Mouse (Mus musculus): ENCODE measurements at regions not wholly inside any gene's neighbourhood (a gene's known extent, or its start where the extent isn't known, plus 50 kb on each side); places are given as distances from the start of the nearest gene placed in this dataset.

DNA sequence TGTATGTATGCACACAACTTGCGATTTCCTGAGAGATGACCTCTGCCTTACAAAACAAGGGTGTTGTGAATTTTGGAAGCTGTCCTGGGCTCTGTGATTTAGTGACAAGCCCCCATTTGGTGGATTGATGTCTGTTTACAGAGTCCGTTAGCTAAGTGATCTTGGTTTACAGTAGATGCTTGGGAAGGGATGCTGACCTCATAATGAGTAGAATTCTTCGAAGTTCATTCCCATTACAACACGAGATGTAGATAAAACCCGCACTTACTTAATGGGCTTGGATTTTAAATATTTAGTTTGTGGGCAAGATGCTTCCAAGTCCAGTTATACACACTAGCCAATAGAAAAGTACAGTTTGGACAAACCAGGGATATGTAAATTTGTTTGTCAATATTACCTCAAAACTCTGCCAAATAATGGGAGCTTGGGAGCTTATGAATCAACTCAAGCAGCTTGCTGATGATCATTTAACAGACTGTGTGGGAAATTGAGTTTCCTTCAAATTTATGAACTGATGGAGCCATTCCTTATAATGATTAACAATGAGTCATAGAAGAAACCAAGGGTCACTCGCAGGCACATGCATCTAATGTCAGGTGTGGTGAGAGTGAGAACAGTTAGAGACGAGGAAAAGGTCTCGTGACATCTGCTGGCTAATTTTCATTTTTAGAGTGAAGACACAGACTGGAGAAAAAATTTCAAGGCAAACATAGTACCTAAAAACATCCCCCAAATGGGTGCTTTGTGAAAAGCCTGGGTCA, 187.4 kb upstream of the Gm15217 start:
- no peak for DNase-seq
- intact Hi-C loops (cut with DNase I), result no loop called here

DNA sequence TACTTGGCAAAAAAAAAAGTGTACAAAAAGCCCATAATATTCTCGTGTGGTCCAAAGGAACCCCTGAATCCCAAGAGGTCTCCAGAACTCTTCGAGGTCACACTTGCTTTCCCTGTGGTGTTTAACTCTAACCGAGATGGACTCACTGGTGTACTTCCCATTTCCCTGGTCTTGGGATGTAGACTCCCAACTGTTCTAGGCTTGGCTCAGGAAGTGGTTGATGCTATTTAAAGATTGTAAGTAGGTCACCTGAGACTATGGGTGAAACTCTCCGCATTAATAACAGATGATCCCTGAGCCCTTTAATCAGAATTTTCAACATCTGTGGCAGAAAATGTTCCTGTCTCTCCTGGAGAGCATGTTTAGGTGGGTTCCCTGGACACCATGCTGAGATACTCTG, 185.6 kb upstream of the Gm15217 start:
- DNase-seq, result no peak
- intact Hi-C loops (cut with DNase I), result no loop called here

GRCm38 (mm10) chr14:46195939-46196338, 183.3 kb upstream of the Gm15217 start:
- intact Hi-C loops (cut with DNase I), result no loop called here
- DNase-seq, result peak in 1 of 2 experiments; percentile 23

DNA sequence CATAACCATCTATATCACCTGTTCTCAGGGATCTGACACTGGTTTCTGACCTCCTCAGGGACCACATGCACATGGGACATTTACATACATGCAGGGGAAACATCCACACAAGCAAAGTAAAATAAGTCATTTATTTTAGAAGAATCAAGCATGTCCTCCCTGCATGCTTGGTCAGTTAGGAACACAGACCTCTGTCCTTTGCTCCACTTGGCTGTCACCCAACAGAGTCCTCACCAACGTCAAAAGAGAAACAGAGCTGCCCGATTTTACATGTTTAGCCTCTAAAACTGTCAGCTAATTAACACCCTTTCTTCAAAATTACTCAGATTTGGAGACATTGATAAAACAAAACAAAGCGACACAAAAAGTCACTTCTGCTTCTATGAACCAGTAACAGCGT, 176.4 kb upstream of the Gm15217 start:
- intact Hi-C loops (cut with DNase I), result no loop called here
- DNase-seq, result peak; percentile 14 to 46

DNA sequence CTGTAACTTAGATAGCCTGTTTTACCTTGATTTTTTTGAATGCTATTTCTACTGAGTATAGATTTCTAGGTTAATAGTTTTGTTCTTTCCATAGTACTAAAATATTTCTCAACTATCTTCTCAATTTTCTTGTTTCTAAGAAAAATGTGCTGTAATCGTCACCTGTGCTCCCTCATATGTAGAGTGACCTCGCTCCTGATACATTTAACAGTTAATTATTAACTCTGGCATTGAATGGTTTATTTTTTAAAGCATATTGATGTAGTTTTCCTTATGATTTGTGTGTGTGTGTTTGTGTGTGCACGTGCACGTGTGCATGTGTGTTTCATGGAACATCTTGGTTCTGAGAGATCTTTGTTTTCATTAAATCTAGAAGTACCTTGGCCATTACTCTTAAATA, 158.7 kb upstream of the Gm15217 start:
- DNase-seq, result no peak
- intact Hi-C loops (cut with DNase I), result no loop called here

DNA sequence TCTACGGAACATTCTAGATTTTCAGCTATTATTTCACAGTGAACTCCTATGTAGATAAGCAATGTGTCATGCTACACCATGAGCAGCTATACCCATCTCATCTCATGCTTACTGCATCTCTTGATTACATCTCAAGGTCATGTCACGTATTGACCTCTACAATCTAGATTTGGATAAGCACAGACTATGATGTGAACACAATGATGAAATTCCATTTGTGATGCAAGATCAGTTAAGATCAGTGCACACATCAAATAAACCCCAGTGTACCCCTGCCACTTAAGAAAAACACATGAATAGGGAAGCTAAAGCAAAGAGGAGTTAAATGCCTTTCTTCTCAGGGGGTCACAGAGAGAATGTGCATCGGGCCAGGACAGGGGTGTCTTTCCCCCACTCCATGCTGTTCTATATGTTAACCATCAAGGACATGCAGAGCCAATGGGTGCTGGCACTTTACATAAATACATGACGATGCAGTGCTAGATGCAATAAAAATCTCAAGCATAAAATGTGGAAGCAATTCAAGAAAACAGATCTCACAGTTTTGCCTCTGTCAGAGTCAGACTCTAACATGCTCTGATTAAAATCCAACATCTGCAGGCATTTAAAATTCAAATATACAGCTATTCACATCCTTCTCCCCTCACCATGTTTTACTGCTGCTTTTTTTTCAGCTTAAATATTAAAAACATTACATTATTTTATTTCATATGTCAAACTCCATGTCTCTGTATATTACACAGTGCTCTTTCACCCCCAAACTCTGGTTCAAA, 157.1 kb upstream of the Gm15217 start:
- no peak for DNase-seq
- intact Hi-C loops (cut with DNase I), result no loop called here

DNA sequence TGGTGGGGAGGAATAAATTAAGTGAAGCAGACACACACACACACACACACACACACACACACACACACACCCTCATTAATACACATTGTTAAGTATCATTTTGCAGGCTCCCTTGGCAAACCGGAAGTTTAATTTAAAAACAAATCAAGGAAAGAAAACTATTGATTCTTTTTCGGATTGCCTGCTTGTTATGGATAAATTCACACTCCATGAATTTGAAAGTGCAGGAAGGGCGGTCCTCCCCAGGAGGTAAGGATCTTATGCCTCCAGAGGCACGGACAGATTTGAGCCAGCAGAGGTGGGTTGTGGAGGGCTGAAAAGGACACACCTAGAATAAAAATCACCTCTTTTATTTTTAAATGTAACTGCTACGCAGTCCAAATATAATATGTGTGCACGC, 156.2 kb upstream of the Gm15217 start:
- DNase-seq, result no peak
- intact Hi-C loops (cut with DNase I), result no loop called here

DNA sequence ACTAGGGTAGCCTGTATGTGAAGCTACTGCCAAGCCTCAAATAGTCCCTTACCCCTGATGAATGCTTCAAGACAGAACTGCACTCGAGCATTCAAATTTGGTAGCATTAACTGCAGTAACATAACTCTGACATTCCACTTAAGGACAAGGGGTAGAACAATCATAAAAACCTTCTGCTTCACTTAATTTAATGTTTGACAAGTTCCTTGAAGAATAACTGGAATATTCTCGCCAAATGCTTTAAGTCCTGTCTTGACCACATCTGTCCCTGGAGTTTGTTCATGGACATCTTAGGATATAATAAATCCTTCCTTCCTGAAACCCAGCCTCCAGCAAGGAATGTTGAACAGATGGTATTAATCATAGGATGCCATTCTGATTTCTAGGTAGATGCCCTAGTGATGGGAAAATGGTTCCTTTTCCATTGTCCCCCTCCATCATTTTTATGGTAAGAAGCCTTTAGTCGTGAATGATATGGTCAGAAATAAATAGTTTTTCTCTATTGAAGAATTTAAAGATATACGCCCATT, 154.7 kb upstream of the Gm15217 start:
- intact Hi-C loops (cut with DNase I), result no loop called here
- no peak for DNase-seq

- intact Hi-C loops (cut with DNase I), result no loop called here
- no peak for DNase-seq
Measured at GRCm38 (mm10) chr14:46225851-46226608, 153.2 kb upstream of the Gm15217 start.

- intact Hi-C loops (cut with DNase I), result no loop called here
- no peak for DNase-seq
Measured at GRCm38 (mm10) chr14:46234040-46234439, 145.2 kb upstream of the Gm15217 start.

GRCm38 (mm10) chr14:46234835-46235234, 144.4 kb upstream of the Gm15217 start:
- intact Hi-C loops (cut with DNase I), result no loop called here
- DNase-seq, result no peak

DNA sequence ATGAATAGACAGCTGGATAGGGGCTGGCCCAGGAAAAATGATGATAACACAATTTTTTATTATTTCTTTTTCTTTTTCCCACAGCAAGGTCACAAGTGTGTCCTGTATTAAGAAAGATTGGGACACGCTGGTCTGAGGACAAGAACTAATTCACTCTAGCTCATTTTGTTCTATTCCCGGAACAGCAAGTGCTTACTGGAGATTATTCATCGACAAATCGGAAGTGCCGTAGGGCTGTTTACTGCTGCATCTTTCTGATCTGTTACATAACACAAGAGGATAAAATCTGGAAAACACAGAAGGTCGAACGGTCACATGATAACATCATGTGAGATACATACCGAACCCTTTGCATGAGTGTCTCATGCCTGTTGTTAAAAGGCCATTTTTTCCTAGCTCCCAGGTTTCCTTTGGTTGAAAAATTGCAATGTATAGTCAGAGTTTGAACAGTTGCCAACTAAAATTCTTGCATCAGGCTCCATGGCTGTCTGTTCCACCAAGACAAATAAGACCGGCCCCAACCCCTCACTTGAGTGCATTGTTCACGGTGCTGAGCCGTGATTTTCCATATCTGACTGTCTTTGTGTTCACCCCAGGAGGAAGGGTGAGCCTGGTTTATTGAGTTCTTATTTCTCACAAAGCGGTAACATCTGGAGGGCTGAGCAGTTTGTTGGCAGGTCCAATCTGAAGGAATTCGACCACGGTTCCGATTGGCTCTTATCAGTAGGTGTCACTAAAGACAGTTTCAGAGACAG, 139.0 kb upstream of the Gm15217 start:
- intact Hi-C loops (cut with DNase I), result loop anchor here (5.0 to 10.0 kb wide), 2 partner anchors 147 to 465 kb away; no protein-coding TSS in a partner anchor
- DNase-seq, result peak; percentile 25 to 31

- DNase-seq, result peak in 1 of 2 experiments; percentile 13
- intact Hi-C loops (cut with DNase I), result loop anchor here (5.0 to 10.0 kb wide), 2 partner anchors 146 to 464 kb away; no protein-coding TSS in a partner anchor
Measured at GRCm38 (mm10) chr14:46240896-46241295, 138.3 kb upstream of the Gm15217 start.

DNA sequence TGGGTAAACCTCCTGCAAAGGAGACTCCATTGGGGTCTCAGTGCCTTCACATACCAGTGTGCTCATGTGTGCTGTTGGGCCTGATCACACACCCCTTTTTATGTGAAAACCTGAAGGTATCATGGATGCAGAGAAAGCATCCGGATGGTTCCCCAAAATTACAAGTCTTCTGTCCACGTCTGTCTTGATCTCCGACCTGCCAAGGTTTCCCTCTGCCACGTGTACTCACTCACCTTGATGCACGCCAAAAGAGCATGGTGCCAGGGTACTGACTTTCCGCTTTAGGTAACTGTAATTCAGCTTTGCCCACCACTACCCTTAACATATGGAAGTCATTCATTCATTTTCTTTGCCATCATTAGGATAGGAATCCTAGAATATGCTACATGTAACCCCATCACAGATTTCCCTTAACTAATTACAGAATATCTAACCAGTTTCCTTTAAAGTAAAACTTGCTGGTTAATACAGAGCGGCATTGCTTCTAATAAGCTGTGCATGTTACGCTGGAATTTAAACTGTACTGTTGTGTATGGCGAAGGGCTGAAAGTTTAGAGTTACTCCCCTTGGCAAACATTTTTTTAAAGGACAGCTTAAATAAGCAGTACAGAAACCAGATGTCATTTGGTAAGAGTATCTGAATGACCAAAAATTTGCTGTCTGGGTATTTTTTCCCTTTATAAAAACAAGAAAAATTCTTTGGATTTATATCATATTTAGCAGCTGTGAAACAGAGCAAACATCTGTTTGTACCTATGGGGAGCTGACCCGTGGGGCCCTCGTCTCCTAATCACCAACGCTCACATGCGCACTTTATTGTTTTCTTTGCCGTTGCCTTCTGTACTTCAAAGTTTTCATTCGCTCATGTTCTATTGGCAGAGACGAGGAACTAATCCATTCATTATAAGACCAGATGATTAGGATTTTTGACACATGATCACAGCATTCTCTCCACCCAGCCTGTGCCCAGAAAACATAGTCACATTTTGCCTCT, 131.4 kb upstream of the Gm15217 start:
- no peak for DNase-seq
- intact Hi-C loops (cut with DNase I), result loop anchor here (10.0 kb wide), 1 partner anchor 457 kb away; no protein-coding TSS in a partner anchor

GRCm38 (mm10) chr14:46249141-46249540, 130.1 kb upstream of the Gm15217 start:
- DNase-seq, result no peak

GRCm38 (mm10) chr14:46255261-46255660, 124.0 kb upstream of the Gm15217 start:
- intact Hi-C loops (cut with DNase I), result no loop called here
- no peak for DNase-seq

More at GRCm38 (mm10) chr14:46249141-46249540, 130.1 kb upstream of the Gm15217 start:
- intact Hi-C loops (cut with DNase I), result loop anchor here (10.0 kb wide), 1 partner anchor 456 kb away; no protein-coding TSS in a partner anchor

DNA sequence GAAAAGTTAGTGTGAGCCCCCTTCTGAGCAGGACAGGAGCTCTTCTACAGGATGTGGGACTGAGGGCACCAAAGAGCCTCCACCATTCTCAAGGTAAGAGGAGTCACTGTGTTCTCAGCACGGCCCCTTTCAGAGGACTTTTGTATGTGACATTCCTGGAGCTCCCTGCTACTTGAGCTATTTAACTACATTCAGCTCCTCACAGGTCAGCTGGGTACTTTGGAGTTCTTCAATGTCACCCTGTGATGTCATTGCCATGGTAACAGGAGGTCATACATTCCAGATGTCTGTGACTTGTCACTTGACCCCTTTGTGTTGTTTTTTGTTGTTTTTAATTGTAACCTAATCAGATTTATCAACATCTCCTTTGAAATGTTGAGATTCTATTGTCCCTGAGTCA, 122.9 kb upstream of the Gm15217 start:
- intact Hi-C loops (cut with DNase I), result no loop called here
- no peak for DNase-seq

DNA sequence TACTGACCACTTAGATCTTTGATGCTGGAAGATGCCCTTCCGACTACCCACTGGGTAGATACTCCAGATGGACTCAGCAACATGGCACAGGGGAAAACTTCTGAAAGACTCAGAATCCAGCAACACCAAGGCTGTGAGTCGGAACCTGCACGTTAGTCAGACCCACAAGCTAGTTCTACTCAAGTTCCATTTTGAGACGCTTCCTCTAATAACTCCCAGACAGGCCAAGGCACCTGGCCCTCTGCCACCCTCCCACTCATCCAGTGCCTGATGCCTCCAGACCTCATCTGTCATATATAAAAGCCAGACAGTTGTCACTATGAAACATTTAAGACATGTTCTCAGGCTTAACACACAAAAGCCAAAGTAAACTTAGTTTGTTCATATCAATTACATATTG, 121.9 kb upstream of the Gm15217 start:
- DNase-seq, result peak; percentile 49 to 51

GRCm38 (mm10) chr14:46258551-46258950, 120.7 kb upstream of the Gm15217 start:
- intact Hi-C loops (cut with DNase I), result no loop called here

More for the DNA sequence above, 121.9 kb upstream of the Gm15217 start:
- intact Hi-C loops (cut with DNase I), result no loop called here

More at GRCm38 (mm10) chr14:46258551-46258950, 120.7 kb upstream of the Gm15217 start:
- no peak for DNase-seq

Measured in heart, postnatal 10 days (tissue).